Mouse (Mus musculus) embryonic facial prominence, embryonic 11.5 days (tissue): ENCODE measurements around the gene Ppp1r37. TPM values are rescaled to one million over a fixed set of nuclear protein-coding genes. Genes with fewer than 3 reads are reported as not detected.
"Not testable (repeated sequence)": the region's sequence is repeated elsewhere in the genome, so short reads cannot be mapped to it uniquely, and the experiment has no call there.

Source experiments
- ATAC-seq: fragments of 200-750 bp; cut with Nextera tagmentation; replicated peaks from 2 replicates; pipeline ENCODE4 v1.8.0; 2017; ENCODE audit warnings: low read depth; ENCODE audit not compliant: insufficient number of reproducible peaks, low FRiP score, low TSS enrichment
- DNase-seq: peaks from one replicate; pipeline ENCODE4 v3.0.0-alpha.2; 2015; ENCODE audit warnings: low spot score
- H3K27ac ChIP-seq: fragments of 300-500 bp; sonication (generic); replicated peaks from 2 replicates; pipeline ENCODE4 v1.5.1; 2014; ENCODE audit warnings: mild to moderate bottlenecking, low read depth, low read length, control low read depth
- H3K27me3 ChIP-seq: fragments of 300-500 bp; sonication (generic); 2 replicates; pipeline ENCODE4 v1.6.1; 2014; ENCODE audit warnings: mild to moderate bottlenecking, low read length, moderate library complexity, mixed read lengths; ENCODE audit not compliant: control insufficient read depth, insufficient read depth
- H3K36me3 ChIP-seq: fragments of 300-500 bp; sonication (generic); replicated peaks from 2 replicates; pipeline ENCODE4 v1.6.1; 2014; ENCODE audit warnings: low read depth, mild to moderate bottlenecking, low read length, moderate library complexity, mixed read lengths; ENCODE audit not compliant: control insufficient read depth, insufficient read depth
- H3K4me1 ChIP-seq: fragments of 300-500 bp; sonication (generic); 2 replicates; pipeline ENCODE4 v1.6.1; 2014; ENCODE audit warnings: low read length, mixed read lengths; ENCODE audit not compliant: control insufficient read depth, insufficient read depth
- H3K4me2 ChIP-seq: fragments of 300-500 bp; sonication (generic); 2 replicates; pipeline ENCODE4 v1.6.1; 2014; ENCODE audit warnings: low read depth, mild to moderate bottlenecking, control low read depth, low read length, moderate library complexity
- H3K4me3 ChIP-seq: fragments of 300-500 bp; sonication (generic); 2 replicates; pipeline ENCODE4 v1.5.1; 2014; ENCODE audit warnings: low read depth, low read length, control low read depth
- H3K9ac ChIP-seq: fragments of 300-500 bp; sonication (generic); replicated peaks from 2 replicates; pipeline ENCODE4 v1.6.1; 2014; ENCODE audit warnings: mild to moderate bottlenecking, control low read depth, low read length
- H3K9me3 ChIP-seq: fragments of 300-500 bp; sonication (generic); replicated peaks from 2 replicates; pipeline ENCODE4 v1.6.1; 2016; ENCODE audit warnings: mild to moderate bottlenecking, low read length, inconsistent platforms, mixed read lengths; ENCODE audit not compliant: control insufficient read depth
- WGBS: fragments of 180-500 bp; shearing (Covaris S2); extraction: QIAGEN DNeasy Blood & Tissue Kit; methylation state at CpG from one replicate; pipeline ENCODE4 v1.1.7; 2014; 5-methylcytosine and 5-hydroxymethylcytosine counted together
- polyA plus RNA-seq: library from polyadenylated mRNA; unstranded; fragments of >200 nt; fragmentation: Nextera tagmentation; extraction: Ambion mirVana; gene quantifications from 2 replicates; pipeline ENCODE4 v1.2.1, GENCODE M21; 2014

The Ppp1r37 gene
- polyA plus RNA-seq, 1 experiment from 2014 or later, result 3.7 TPM

GRCm38 (mm10) chr7:19524420-19525104 lies 38.3 kb downstream of the Ppp1r37 start:
- WGBS, result 14% methylated on average over 24 of the region's 24 CpGs
- Histone ChIP-seq H3K27me3 (peaks cover 57% of the 10 kb centered on the region), H3K9ac (peak overlapping the region; percentile 56), H3K9me3 (no peaks in the 10 kb centered on the region), H3K4me3 (peak overlapping the region; percentile 38), H3K27ac (no peak overlapping the region), H3K4me1 (peaks cover 7% of the 10 kb centered on the region; the same call in 1 of the 2 replicates), H3K4me2 (peak overlapping the region; percentile 78), H3K36me3 (no peaks in the 10 kb centered on the region)
- DNase-seq (no peak), ATAC-seq (no peak)

GRCm38 (mm10) chr7:19523757-19524419 lies 39.0 kb downstream of the Ppp1r37 start:
- Histone ChIP-seq H3K4me1 (peaks cover 7% of the 10 kb centered on the region; the same call in 1 of the 2 replicates), H3K27me3 (peaks cover 63% of the 10 kb centered on the region), H3K9ac (peak overlapping the region; percentile 56), H3K27ac (no peak overlapping the region), H3K4me2 (peak overlapping the region; percentile 78), H3K4me3 (peak overlapping the region; percentile 38), H3K36me3 (no peaks in the 10 kb centered on the region), H3K9me3 (no peaks in the 10 kb centered on the region)
- WGBS, result 2% methylated on average over 62 of the region's 64 CpGs
- ATAC-seq (0 out of 2 replicates have a peak, but pooled peaks have one; percentile 35), DNase-seq (peak; percentile 71)

GRCm38 (mm10) chr7:19523017-19523756 lies 39.7 kb downstream of the Ppp1r37 start:
- Histone ChIP-seq H3K9me3 (no peaks in the 10 kb centered on the region), H3K36me3 (no peaks in the 10 kb centered on the region), H3K4me1 (peaks cover 7% of the 10 kb centered on the region; the same call in 1 of the 2 replicates), H3K9ac (no peak overlapping the region), H3K4me2 (peak overlapping the region; percentile 78), H3K27ac (no peak overlapping the region), H3K27me3 (peaks cover 70% of the 10 kb centered on the region), H3K4me3 (peak overlapping the region; percentile 38)
- DNase-seq, result no peak
- 13% methylated on average over 72 of the region's 72 CpGs for WGBS
- no peak for ATAC-seq

GRCm38 (mm10) chr7:19520032-19520431 lies 42.8 kb downstream of the Ppp1r37 start:
- no peak for ATAC-seq
- Histone ChIP-seq H3K27me3 (peaks cover 74% of the 10 kb centered on the region), H3K36me3 (no peaks in the 10 kb centered on the region), H3K27ac (no peak overlapping the region), H3K4me3 (peak overlapping the region; percentile 26), H3K9ac (peak overlapping the region; percentile 46), H3K4me1 (peaks cover 7% of the 10 kb centered on the region; the same call in 1 of the 2 replicates), H3K4me2 (peak overlapping the region; percentile 36), H3K9me3 (no peaks in the 10 kb centered on the region)
- DNase-seq, result peak; percentile 32
- 6% methylated on average over 18 of the region's 23 CpGs for WGBS

- 6% methylated on average over 24 of the region's 29 CpGs for WGBS
- H3K4me1 ChIP-seq, result no peaks in the 10 kb centered on the region; the same call in 1 of the 2 replicates
- H3K9ac ChIP-seq, result peak within 1 kb of the TSS; percentile 37
- no peak within 1 kb of the TSS for H3K27ac ChIP-seq
- H3K36me3 ChIP-seq, result no peaks in the 10 kb centered on the region
- 0 out of 2 replicates have a peak within 1 kb of the TSS, but pooled peaks have one; percentile 14 for H3K4me3 ChIP-seq
- ATAC-seq (no peak), DNase-seq (peak; percentile 43)
- peaks cover 52% of the 10 kb centered on the region for H3K27me3 ChIP-seq
- no peaks in the 10 kb centered on the region for H3K9me3 ChIP-seq
- H3K4me2 ChIP-seq, result peak within 1 kb of the TSS; percentile 47
Observed at GRCm38 (mm10) chr7:19517652-19518365, 45.1 kb downstream of the Ppp1r37 start, which contains the start of gene Nkpd1. TSS of gene Nkpd1 (plus strand) at chr7:19517838.

GRCm38 (mm10) chr7:19512353-19512752 lies 50.5 kb downstream of the Ppp1r37 start:
- Histone ChIP-seq H3K4me1 (no peaks in the 10 kb centered on the region; the same call in 1 of the 2 replicates), H3K4me2 (no peak overlapping the region), H3K9ac (no peak overlapping the region), H3K27ac (no peak overlapping the region), H3K9me3 (no peaks in the 10 kb centered on the region), H3K36me3 (no peaks in the 10 kb centered on the region), H3K27me3 (peaks cover 1% of the 10 kb centered on the region; the same call in 1 of the 2 replicates), H3K4me3 (no peak overlapping the region)
- 83% methylated on average over 6 of the region's 6 CpGs for WGBS
- DNase-seq (no peak), ATAC-seq (no peak)

- not testable (repeated sequence) for H3K36me3 ChIP-seq, H3K4me3 ChIP-seq, H3K27me3 ChIP-seq, H3K9me3 ChIP-seq, ATAC-seq, H3K4me2 ChIP-seq, H3K27ac ChIP-seq, DNase-seq, H3K4me1 ChIP-seq, H3K9ac ChIP-seq
- WGBS, result 93% methylated on average over 6 of the region's 7 CpGs
Observed at GRCm38 (mm10) chr7:19511934-19512333, 50.9 kb downstream of the Ppp1r37 start.
